Mouse (Mus musculus): Measurements from ENCODE around the gene Gm10234.

Gene Gm10234

GRCm38 (mm10) chr6:95321812-95322211 lies at the start of gene Gm10234:
Gm10234 (plus strand) TSS chr6:95322112.
- no peak for DNase-seq (ENCODE audit: low spot score in 2 of 2)

GRCm38 (mm10) chr6:95277633-95278032 lies 44.3 kb upstream of the Gm10234 start:
- peak; percentile 2 to 14 for DNase-seq (ENCODE audit: low spot score in 2 of 2)

GRCm38 (mm10) chr6:95296025-95296424 lies 25.9 kb upstream of the Gm10234 start:
- no peak for DNase-seq (ENCODE audit: low spot score in 2 of 2)

GRCm38 (mm10) chr6:95298387-95298786 lies 23.5 kb upstream of the Gm10234 start:
- no peak for DNase-seq (ENCODE audit: low spot score in 2 of 2)

- DNase-seq (ENCODE audit: low spot score in 2 of 2): no peak
Measured at GRCm38 (mm10) chr6:95300658-95301057, 21.3 kb upstream of the Gm10234 start.

GRCm38 (mm10) chr6:95331191-95331590 lies 9.3 kb downstream of the Gm10234 start:
- DNase-seq (ENCODE audit: low spot score in 2 of 2): no peak

GRCm38 (mm10) chr6:95334781-95335180 lies 12.9 kb downstream of the Gm10234 start:
- DNase-seq (ENCODE audit: low spot score in 2 of 2): peak; percentile 9 to 19

- DNase-seq (ENCODE audit: low spot score in 2 of 2): no peak
Measured at GRCm38 (mm10) chr6:95349378-95349777, 27.5 kb downstream of the Gm10234 start.

GRCm38 (mm10) chr6:95353043-95353442 lies 31.1 kb downstream of the Gm10234 start:
- DNase-seq (ENCODE audit: low spot score in 2 of 2): no peak

- no peak for DNase-seq (ENCODE audit: low spot score in 2 of 2)
Measured at GRCm38 (mm10) chr6:95353886-95354285, 32.0 kb downstream of the Gm10234 start.

- peak in 1 of 2 experiments; percentile 32 for DNase-seq (ENCODE audit: low spot score in 2 of 2)
Measured at GRCm38 (mm10) chr6:95360084-95360483, 38.2 kb downstream of the Gm10234 start.

- no peak for DNase-seq (ENCODE audit: low spot score in 2 of 2)
Measured at GRCm38 (mm10) chr6:95362707-95363106, 40.8 kb downstream of the Gm10234 start.

GRCm38 (mm10) chr6:95371811-95372210 lies 49.9 kb downstream of the Gm10234 start:
- DNase-seq (ENCODE audit: low spot score in 2 of 2): peak in 1 of 2 experiments; percentile 34

Data from right cerebral cortex, postnatal 36 days (tissue).